Mouse (Mus musculus): Measurements from ENCODE around the gene Itga9. TPM values are rescaled to one million over a fixed set of nuclear protein-coding genes. Genes with fewer than 3 reads are reported as not detected.
A peak's percentile ranks its signal among the peaks of the same experiment; 100 is the strongest.

Itga9 gene
- total and polyA plus RNA-seq, 2 experiments from 2014 or later = 0.99 to 3.3 TPM

- H3K9ac ChIP-seq = no peak overlapping the region
- DNase-seq (no peak), ATAC-seq (no peak)
- H3K27ac ChIP-seq (ENCODE audit: low read depth, low read length) = no peak overlapping the region
- WGBS = 88% methylated on average over 4 of the region's 4 CpGs
- H3K4me3 ChIP-seq (ENCODE audit: low read depth, low read length) = no peak overlapping the region
- H3K4me2 ChIP-seq (ENCODE audit: low read depth) = no peak overlapping the region
- H3K36me3 ChIP-seq (ENCODE audit: insufficient read depth) = no peaks in the 10 kb centered on the region
- H3K9me3 ChIP-seq (ENCODE audit: low read length) = no peaks in the 10 kb centered on the region
- H3K4me1 ChIP-seq (ENCODE audit: insufficient read depth) = no peaks in the 10 kb centered on the region
- no peaks in the 10 kb centered on the region for H3K27me3 ChIP-seq (ENCODE audit: insufficient read depth, low read length)
- TF ChIP-seq CTCF (IDR thresholded peaks at IDR 0.05; ENCODE audit: low read depth) = no peak
Measured at GRCm38 (mm10) chr9:118875705-118876104, 269.2 kb downstream of the Itga9 start.

- 87% methylated on average over 10 of the region's 10 CpGs for WGBS
- Histone ChIP-seq H3K4me3 (ENCODE audit: low read depth, low read length) (no peak overlapping the region), H3K4me1 (ENCODE audit: insufficient read depth) (no peaks in the 10 kb centered on the region), H3K9ac (no peak overlapping the region), H3K36me3 (ENCODE audit: insufficient read depth) (no peaks in the 10 kb centered on the region), H3K27me3 (ENCODE audit: insufficient read depth, low read length) (no peaks in the 10 kb centered on the region), H3K4me2 (ENCODE audit: low read depth) (no peak overlapping the region), H3K9me3 (ENCODE audit: low read length) (no peaks in the 10 kb centered on the region), H3K27ac (ENCODE audit: low read depth, low read length) (no peak overlapping the region)
- no peak for TF ChIP-seq CTCF (IDR thresholded peaks at IDR 0.05; ENCODE audit: low read depth)
- ATAC-seq = no peak
- no peak for DNase-seq
Measured at GRCm38 (mm10) chr9:118876902-118877301, 270.4 kb downstream of the Itga9 start.

GRCm38 (mm10) chr9:118877365-118878008, 271.0 kb downstream of the Itga9 start:
- H3K9ac ChIP-seq = no peak overlapping the region
- ATAC-seq (no peak), DNase-seq (no peak)
- H3K4me1 ChIP-seq (ENCODE audit: insufficient read depth) = no peaks in the 10 kb centered on the region
- H3K27ac ChIP-seq (ENCODE audit: low read depth, low read length) = no peak overlapping the region
- H3K4me2 ChIP-seq (ENCODE audit: low read depth) = no peak overlapping the region
- no peaks in the 10 kb centered on the region for H3K36me3 ChIP-seq (ENCODE audit: insufficient read depth)
- H3K9me3 ChIP-seq (ENCODE audit: low read length) = no peaks in the 10 kb centered on the region
- H3K27me3 ChIP-seq (ENCODE audit: insufficient read depth, low read length) = no peaks in the 10 kb centered on the region
- TF ChIP-seq CTCF (IDR thresholded peaks at IDR 0.05; ENCODE audit: low read depth) = no peak
- no peak overlapping the region for H3K4me3 ChIP-seq (ENCODE audit: low read depth, low read length)
- WGBS = 74% methylated on average over 7 of the region's 7 CpGs

- WGBS = 89% methylated on average over 11 of the region's 11 CpGs
- H3K36me3 ChIP-seq (ENCODE audit: insufficient read depth) = no peaks in the 10 kb centered on the region
- no peak overlapping the region for H3K4me3 ChIP-seq (ENCODE audit: low read depth, low read length)
- H3K4me1 ChIP-seq (ENCODE audit: insufficient read depth) = no peaks in the 10 kb centered on the region
- no peak overlapping the region for H3K9ac ChIP-seq
- TF ChIP-seq CTCF (IDR thresholded peaks at IDR 0.05; ENCODE audit: low read depth) = no peak
- no peaks in the 10 kb centered on the region for H3K27me3 ChIP-seq (ENCODE audit: insufficient read depth, low read length)
- no peaks in the 10 kb centered on the region for H3K9me3 ChIP-seq (ENCODE audit: low read length)
- DNase-seq (no peak), ATAC-seq (no peak)
- H3K27ac ChIP-seq (ENCODE audit: low read depth, low read length) = no peak overlapping the region
- H3K4me2 ChIP-seq (ENCODE audit: low read depth) = no peak overlapping the region
Measured at GRCm38 (mm10) chr9:118878596-118878995, 272.1 kb downstream of the Itga9 start.

- no peak overlapping the region for H3K9ac ChIP-seq
- WGBS = 76% methylated on average over 7 of the region's 7 CpGs
- ATAC-seq (no peak), DNase-seq (no peak)
- no peak overlapping the region for H3K4me2 ChIP-seq (ENCODE audit: low read depth)
- no peaks in the 10 kb centered on the region for H3K36me3 ChIP-seq (ENCODE audit: insufficient read depth)
- no peak overlapping the region for H3K27ac ChIP-seq (ENCODE audit: low read depth, low read length)
- peak; percentile 34; the same call in 1 of the 2 replicates for TF ChIP-seq CTCF (IDR thresholded peaks at IDR 0.05; ENCODE audit: low read depth)
- no peaks in the 10 kb centered on the region for H3K9me3 ChIP-seq (ENCODE audit: low read length)
- no peaks in the 10 kb centered on the region for H3K27me3 ChIP-seq (ENCODE audit: insufficient read depth, low read length)
- no peaks in the 10 kb centered on the region for H3K4me1 ChIP-seq (ENCODE audit: insufficient read depth)
- H3K4me3 ChIP-seq (ENCODE audit: low read depth, low read length) = no peak overlapping the region
Measured at GRCm38 (mm10) chr9:118881281-118881945, 274.9 kb downstream of the Itga9 start.

GRCm38 (mm10) chr9:118881946-118882284, 275.4 kb downstream of the Itga9 start:
- Histone ChIP-seq H3K9ac (no peak overlapping the region), H3K4me1 (ENCODE audit: insufficient read depth) (no peaks in the 10 kb centered on the region), H3K27ac (ENCODE audit: low read depth, low read length) (no peak overlapping the region), H3K4me2 (ENCODE audit: low read depth) (no peak overlapping the region), H3K27me3 (ENCODE audit: insufficient read depth, low read length) (no peaks in the 10 kb centered on the region), H3K4me3 (ENCODE audit: low read depth, low read length) (no peak overlapping the region), H3K36me3 (ENCODE audit: insufficient read depth) (no peaks in the 10 kb centered on the region), H3K9me3 (ENCODE audit: low read length) (no peaks in the 10 kb centered on the region)
- WGBS = 85% methylated on average over 6 of the region's 6 CpGs
- no peak for DNase-seq
- TF ChIP-seq CTCF (IDR thresholded peaks at IDR 0.05; ENCODE audit: low read depth) = no peak
- ATAC-seq = no peak

GRCm38 (mm10) chr9:118883150-118883549, 276.7 kb downstream of the Itga9 start:
- no peak overlapping the region for H3K4me3 ChIP-seq (ENCODE audit: low read depth, low read length)
- no peak for ATAC-seq
- TF ChIP-seq CTCF (IDR thresholded peaks at IDR 0.05; ENCODE audit: low read depth) = no peak
- no peaks in the 10 kb centered on the region for H3K4me1 ChIP-seq (ENCODE audit: insufficient read depth)
- no peak for DNase-seq
- 96% methylated on average over 7 of the region's 7 CpGs for WGBS
- no peak overlapping the region for H3K27ac ChIP-seq (ENCODE audit: low read depth, low read length)
- H3K36me3 ChIP-seq (ENCODE audit: insufficient read depth) = no peaks in the 10 kb centered on the region
- H3K9me3 ChIP-seq (ENCODE audit: low read length) = no peaks in the 10 kb centered on the region
- no peak overlapping the region for H3K9ac ChIP-seq
- H3K4me2 ChIP-seq (ENCODE audit: low read depth) = no peak overlapping the region
- no peaks in the 10 kb centered on the region for H3K27me3 ChIP-seq (ENCODE audit: insufficient read depth, low read length)

Data from forebrain, postnatal 0 days (tissue).